Mouse (Mus musculus): ENCODE results near the gene Ninl.

- TF ChIP-seq POLR2A (IDR thresholded peaks at IDR 0.05; ENCODE audit: borderline replicate concordance, extremely low read depth, insufficient read depth, insufficient read length, poor library complexity, severe bottlenecking) (no peak; the same call in 1 of the 2 replicates), CTCF (IDR thresholded peaks at IDR 0.05; ENCODE audit: borderline replicate concordance, extremely low read depth, insufficient read depth, insufficient read length) (no peak)
Observed at GRCm38 (mm10) chr2:151038811-151039222, 365 bp downstream of the Ninl start.
